Mouse (Mus musculus): ENCODE data around the gene Igflr1.

Gene Igflr1

DNA sequence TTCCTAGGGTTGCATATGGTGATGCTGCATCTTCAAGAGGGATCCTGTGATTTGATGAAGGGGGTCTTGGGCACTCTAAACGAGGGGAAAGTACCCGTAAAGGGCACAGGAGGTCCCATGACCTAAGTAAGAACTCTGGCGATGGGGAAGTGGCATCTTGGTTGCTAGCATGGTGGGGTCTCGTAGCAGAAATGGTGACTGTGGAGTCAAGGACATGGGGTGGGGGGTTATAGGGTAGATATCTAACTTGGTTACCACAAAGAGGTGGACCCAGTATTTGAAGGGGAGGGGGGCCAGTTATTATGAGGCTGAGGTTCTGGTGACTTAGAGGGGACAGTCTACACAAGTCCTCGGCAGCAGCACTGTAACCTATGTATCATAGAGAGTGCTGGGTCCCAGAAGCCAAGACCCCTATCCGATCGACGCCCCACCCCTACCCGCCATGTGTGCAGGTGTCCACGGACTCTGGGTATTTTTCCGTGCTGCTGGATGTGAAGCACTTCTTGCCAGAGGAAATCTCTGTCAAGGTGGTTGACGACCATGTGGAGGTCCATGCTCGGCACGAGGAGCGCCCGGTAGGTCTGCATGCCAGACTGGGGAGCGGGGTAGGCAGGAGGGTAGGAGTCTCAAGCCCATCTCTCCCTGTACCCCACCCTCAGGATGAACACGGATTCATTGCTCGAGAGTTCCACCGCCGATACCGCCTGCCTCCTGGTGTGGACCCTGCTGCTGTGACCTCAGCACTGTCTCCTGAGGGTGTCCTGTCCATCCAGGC, 11.2 kb upstream of the Igflr1 start:
- no peak for DNase-seq (ENCODE audit: low read depth, low spot score)

DNA sequence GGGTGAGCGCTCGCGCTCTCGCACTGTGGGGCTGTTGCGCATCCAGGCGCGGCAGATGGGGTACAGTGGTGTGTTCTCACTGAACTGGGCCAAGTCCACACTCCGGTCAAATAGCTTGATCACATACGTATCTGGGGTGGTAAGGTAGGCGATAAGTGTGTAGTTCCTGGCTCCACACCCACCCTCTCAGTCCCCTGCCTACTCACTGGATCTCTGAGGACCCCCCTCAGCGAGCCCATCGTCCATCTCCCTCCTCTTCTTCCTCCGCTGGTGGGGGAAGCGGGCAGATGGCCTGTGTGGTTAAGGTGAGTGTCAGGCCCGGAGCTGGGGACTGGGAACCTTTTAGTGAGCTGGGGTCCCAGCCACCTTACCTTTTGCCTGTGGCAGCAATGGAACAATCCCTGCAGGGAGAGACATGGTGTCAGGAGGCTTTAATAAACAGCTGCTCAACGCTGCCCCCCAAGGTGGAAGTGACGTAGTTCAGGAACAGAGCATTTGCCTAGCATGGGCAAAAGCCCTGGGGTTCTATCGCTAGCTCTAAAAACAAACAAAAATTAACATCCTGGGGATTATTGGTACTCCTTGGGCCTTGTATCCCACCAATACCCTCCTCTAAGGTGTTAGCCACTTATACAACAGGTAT, 8.2 kb upstream of the Igflr1 start:
- DNase-seq (ENCODE audit: low read depth, low spot score) = no peak

DNA sequence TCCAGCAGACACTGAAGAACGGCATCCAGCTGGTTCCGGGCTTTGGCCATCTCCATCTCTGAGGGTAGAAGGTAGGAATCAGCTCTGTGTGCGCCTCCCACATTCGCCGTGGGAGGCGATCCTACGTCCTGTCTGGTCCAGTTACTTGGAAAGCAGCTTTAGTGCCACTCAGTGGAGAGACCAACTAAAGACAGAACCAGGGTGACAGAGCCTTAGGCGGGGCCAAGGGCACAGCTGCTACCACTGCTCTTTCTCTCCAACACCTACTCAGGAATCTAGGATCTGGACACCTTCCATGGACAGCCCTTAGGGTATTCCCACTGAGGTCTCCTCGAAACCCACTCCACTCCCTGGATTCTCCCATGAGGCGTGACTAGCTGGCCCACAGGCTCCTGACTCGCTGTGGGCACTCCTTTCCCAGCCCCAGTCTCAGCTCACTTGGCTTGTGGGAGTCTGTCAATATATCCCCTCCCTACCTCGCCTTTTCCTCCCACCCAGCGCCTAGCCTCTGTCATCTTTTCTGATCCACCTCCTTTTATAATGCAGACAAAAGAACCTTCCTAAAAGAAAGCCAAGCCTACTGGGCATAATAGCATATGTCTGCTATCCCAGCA, 7.2 kb upstream of the Igflr1 start:
- no peak for DNase-seq (ENCODE audit: low read depth, low spot score)

- DNase-seq (ENCODE audit: low read depth, low spot score) = no peak
These were observed 6.4 kb upstream of the Igflr1 start for GRCm38 (mm10) chr7:30558656-30559442.

GRCm38 (mm10) chr7:30559443-30559954, 5.7 kb upstream of the Igflr1 start, which contains the start of gene Lin37:
TSS of gene Lin37 (minus strand) at chr7:30559838.
- peak; percentile 100 for DNase-seq (ENCODE audit: low read depth, low spot score)

DNA sequence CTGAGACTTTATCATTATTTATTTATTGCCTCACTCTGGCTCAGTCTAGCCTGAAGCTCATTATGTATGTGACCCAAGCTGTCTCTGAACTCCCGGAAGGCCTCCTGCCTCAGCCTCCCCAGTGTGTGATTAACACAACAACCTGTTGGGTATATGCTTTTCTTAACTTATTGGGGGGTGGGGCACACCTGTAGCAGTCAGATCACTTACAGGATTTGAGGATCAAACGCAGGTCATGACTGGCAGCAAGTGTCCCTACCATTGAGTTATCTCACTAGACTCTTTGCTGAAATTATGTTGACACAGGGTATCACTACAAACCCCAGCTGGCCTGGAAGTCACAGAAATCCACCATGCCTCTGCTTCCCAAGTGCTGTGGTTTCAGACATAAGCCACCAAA, 4.9 kb upstream of the Igflr1 start:
- DNase-seq (ENCODE audit: low read depth, low spot score) = no peak

DNA sequence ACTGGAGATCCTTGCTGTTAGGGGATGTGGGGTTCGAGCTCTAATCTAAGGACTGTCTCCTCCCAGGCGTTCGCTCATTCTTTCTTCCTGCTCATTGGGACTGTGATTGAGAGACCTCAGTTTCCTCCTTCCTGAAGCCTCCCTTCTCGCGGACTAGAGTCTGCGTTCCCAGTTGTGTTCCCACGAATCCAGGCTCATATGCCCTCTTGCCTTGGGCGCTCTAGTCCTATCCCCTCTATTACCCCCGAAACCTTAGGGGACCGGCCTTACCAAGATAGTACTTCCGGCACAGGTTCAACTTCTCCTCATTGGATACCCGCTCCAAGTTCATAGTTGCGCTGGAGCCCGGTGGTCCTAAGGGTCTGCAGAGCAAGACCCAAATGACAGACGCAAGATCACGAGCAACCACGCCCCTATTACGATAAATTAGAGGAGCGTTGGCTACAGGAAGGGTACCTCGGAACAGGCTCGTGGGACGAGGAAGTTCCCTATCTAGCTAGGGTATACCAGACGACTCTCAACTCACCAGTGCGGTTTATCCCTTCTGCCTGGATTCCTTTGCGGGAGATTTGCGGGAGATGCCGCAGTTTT, 2.6 kb upstream of the Igflr1 start:
- DNase-seq (ENCODE audit: low read depth, low spot score) = no peak

DNA sequence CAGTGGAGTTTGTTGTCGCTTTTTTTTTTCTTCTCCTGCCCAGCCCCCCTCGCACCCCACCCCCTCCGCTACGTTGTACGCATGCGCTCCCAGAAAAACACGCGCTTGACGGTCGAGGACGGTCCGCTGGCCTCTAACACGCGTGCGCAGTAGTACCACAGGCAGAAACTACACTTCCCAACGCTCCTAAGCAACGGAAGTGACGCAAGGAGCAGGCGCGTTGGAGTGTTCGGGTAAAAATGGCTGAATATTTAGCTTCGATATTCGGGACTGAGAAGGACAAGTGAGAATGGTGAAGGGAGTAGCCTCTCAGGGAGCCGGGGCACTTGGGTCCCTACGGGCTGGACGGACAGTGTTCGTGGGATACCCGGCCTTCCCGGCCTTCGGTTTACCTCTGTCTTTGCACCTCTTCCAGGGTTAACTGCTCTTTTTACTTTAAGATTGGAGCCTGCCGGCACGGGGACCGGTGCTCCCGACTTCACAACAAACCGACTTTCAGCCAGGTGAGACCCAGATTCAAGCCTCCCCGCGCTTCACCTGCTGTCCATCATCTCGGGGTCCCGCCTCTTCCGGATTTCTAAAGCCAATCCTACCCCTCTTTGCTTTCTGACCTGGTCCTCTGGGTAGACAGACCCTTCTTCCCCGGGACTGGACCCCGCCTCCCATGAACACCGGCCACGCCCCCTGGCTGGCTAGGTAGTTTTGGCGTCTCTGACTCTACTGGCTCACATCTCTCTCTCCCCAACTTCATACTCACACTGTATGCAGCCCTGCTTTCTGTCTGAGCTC, 1.9 kb upstream of the Igflr1 start, which contains the start of the genes U2af1l4, Gm49396 and Psenen:
Gene U2af1l4, plus strand, starts transcription at position 185 of the 789 bp plus-strand sequence.
Gene Gm49396, plus strand, starts transcription at position 228 of the 789 bp plus-strand sequence.
Gene Psenen, minus strand, starts transcription at position 511 of the 789 bp plus-strand sequence.
- DNase-seq (ENCODE audit: low read depth, low spot score) = peak; percentile 96

DNA sequence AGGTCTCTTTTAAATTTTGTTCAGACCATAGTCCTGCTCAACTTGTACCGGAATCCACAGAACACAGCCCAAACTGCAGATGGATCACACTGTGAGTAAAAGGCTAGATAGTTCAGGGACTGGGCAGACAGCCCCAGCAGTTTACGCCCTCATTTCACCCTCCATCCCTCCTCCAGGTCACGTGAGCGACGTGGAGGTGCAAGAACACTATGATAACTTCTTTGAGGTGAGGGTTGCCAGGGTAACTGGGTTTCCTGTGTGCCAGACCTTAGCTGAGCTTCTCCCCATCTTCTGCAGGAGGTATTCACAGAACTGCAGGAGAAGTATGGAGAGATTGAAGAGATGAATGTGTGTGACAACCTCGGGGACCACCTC, 1.3 kb upstream of the Igflr1 start:
- DNase-seq (ENCODE audit: low read depth, low spot score) = no peak

DNA sequence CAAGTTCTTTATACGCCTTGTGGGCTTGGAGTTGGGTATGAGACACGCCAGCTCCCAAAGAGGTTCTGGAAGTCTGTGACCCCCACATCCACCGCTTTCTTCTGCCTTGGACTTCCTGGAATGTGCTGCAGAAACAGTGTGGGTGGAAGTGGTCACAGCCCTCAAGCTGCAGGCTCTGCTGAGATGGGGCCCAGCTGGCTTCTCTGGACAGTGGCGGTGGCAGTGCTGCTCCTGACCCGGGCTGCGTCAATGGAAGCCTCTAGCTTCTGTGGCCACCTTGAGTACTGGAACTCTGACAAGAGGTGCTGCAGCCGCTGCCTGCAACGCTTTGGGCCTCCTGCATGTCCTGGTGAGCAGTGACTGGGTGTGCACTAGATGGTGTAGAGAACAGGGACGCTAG, 806 bp downstream of the Igflr1 start:
- no peak for DNase-seq (ENCODE audit: low read depth, low spot score)

DNA sequence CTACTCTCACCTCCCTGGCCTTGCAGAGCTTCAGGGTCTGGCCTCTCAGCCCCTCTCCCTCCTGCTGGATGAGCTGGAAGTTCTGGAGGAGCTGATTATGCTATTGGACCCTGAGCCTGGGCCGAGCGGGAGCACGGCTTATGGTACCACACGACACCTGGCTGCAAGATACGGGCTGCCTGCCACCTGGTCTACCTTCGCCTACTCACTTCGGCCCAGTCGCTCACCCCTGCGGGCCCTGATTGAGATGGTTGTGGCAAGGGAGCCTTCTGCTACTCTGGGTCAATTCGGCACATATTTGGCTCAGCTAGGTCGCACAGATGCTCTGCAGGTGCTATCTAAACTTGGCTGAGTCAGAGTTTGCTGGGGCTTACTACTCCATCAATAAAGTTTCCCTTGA, 2.3 kb downstream of the Igflr1 start:
- no peak for DNase-seq (ENCODE audit: low read depth, low spot score)

GRCm38 (mm10) chr7:30572389-30572788, 7.2 kb downstream of the Igflr1 start:
- DNase-seq (ENCODE audit: low read depth, low spot score) = no peak

DNA sequence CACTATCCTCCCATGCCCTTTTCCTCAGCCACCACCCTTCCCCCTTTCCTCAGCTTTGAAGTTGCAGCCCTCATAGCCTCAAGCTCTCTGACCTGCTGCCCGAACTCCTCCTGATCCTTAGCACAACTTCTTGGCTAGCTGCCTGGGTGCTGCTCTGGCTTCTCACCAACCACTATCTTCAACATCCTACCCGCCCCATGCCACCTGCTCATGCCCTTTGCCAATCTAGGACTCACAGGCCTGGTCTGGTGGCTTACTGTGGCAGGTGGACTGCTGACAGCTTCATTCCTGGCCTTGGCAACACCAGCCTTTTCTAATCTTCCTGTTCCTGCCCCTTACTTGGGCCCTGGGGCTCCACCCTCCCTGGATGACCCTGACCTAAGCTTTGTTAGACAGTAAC, 7.7 kb downstream of the Igflr1 start:
- no peak for DNase-seq (ENCODE audit: low read depth, low spot score)

DNA sequence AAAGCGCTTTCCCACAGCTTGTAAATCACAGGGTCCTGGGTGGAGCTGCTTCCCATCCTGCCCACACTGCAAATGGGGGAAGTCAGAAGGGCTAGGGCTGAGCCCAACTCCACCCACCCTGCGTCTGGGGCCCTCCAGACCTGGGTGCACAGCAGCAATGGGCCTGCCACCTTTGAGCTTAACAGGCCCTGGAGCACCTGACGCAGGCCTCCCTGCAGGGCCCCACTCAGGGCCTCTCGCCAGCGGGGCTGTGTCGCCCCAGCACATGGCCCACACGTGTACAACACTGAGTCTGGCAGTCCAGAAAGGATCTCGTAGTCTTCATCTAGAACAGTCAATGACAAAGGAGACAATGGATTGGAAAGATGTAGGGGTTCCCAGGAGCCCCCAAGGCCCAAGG, 14.7 kb downstream of the Igflr1 start:
- DNase-seq (ENCODE audit: low read depth, low spot score) = no peak

GRCm38 (mm10) chr7:30581547-30581946, 16.3 kb downstream of the Igflr1 start:
- no peak for DNase-seq (ENCODE audit: low read depth, low spot score)

GRCm38 (mm10) chr7:30584339-30584738, 19.1 kb downstream of the Igflr1 start:
- DNase-seq (ENCODE audit: low read depth, low spot score) = no peak

- DNase-seq (ENCODE audit: low read depth, low spot score) = no peak
These were observed 19.9 kb downstream of the Igflr1 start for GRCm38 (mm10) chr7:30585170-30585569.

GRCm38 (mm10) chr7:30586455-30587020, 21.3 kb downstream of the Igflr1 start:
- no peak for DNase-seq (ENCODE audit: low read depth, low spot score)

DNA sequence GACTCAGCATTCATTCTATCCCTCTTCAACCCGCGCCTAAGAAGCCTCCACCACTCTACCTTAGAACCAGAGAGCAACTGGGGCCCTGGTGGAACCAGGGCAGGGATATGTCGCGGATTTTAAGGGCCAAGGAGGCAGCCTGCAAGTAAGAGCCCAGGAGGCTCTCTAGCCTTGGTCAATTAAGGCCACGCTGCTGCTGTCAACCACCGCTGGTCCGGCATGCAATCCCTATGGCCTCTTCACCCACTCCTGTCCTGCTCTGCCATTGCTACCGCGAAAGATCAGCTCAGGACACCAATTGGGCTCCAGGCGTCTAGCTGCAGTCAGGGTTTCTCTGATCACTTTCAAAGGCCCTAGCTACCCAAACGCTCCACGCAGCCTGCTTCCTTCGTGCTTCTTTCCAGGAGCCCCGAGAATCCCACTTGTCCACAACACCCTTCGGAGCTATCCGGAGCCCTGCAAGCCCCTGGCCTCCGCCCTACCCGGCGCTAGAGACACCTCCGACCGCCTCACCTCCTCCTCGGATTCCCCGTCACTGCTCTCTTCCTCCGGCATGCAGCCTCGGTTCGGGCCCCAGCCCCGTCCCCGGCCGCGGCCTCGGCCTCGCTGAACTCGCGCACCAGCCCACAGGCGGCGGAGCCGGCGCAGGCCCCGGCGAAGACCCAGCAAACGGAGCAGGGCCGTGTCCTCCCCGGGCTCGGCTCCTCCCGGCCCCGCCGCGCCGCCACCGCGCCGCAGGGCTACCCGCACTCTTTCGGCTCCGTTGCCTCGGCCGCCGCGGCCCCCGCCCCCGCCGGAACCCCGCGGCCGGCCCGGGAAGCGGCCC, 22.8 kb downstream of the Igflr1 start:
- DNase-seq (ENCODE audit: low read depth, low spot score) = no peak

All from telencephalon, adult 2 months (tissue).